Mouse (Mus musculus) intestine, postnatal 0 days (tissue): ENCODE data around the gene Ogdh. TPM values are rescaled to one million over a fixed set of nuclear protein-coding genes. Genes with fewer than 3 reads are reported as not detected.
"Not testable (repeated sequence)": the region's sequence is repeated elsewhere in the genome, so short reads cannot be mapped to it uniquely, and the experiment has no call there.

Experiments
- ATAC-seq: fragments of 200-750 bp; cut with Nextera tagmentation; 2 replicates; pipeline ENCODE4 v1.8.0; 2017; ENCODE audit warnings: mild to moderate bottlenecking, moderate TSS enrichment, moderate library complexity
- H3K27ac ChIP-seq: fragments of 300-500 bp; sonication (generic); 2 replicates; pipeline ENCODE4 v1.5.1; 2014; ENCODE audit warnings: mild to moderate bottlenecking, low read depth, low read length, moderate library complexity
- H3K27me3 ChIP-seq: fragments of 300-500 bp; sonication (generic); replicated peaks from 2 replicates; pipeline ENCODE4 v1.6.1; 2014; ENCODE audit warnings: low read length, mixed read lengths; ENCODE audit not compliant: control insufficient read depth, insufficient read depth
- H3K36me3 ChIP-seq: fragments of 300-500 bp; sonication (generic); 2 replicates; pipeline ENCODE4 v1.6.1; 2014; ENCODE audit warnings: mild to moderate bottlenecking, moderate library complexity; ENCODE audit not compliant: control insufficient read depth, insufficient read depth
- H3K4me1 ChIP-seq: fragments of 300-500 bp; sonication (generic); replicated peaks from 2 replicates; pipeline ENCODE4 v1.6.1; 2014; ENCODE audit warnings: antibody characterized with exemption, low read length, mixed read lengths; ENCODE audit not compliant: control insufficient read depth, insufficient read depth
- H3K4me2 ChIP-seq: fragments of 300-500 bp; sonication (generic); replicated peaks from 2 replicates; pipeline ENCODE4 v1.6.1; 2014; ENCODE audit warnings: low read depth, mild to moderate bottlenecking, moderate library complexity
- H3K4me3 ChIP-seq: fragments of 300-500 bp; sonication (generic); 2 replicates; pipeline ENCODE4 v1.5.1; 2014; ENCODE audit warnings: low read depth, low read length
- H3K9ac ChIP-seq: fragments of 300-500 bp; sonication (generic); 2 replicates; pipeline ENCODE4 v1.6.1; 2014; ENCODE audit warnings: mild to moderate bottlenecking, low read depth, low read length
- H3K9me3 ChIP-seq: fragments of 300-500 bp; sonication (generic); 2 replicates; pipeline ENCODE4 v1.6.1; 2016; ENCODE audit warnings: mixed run types; ENCODE audit not compliant: control insufficient read depth
- CTCF ChIP-seq: sonication (generic); IDR thresholded peaks from 2 replicates; pipeline ENCODE4 v1.5.1; 2016; ENCODE audit warnings: low read depth, mild to moderate bottlenecking, control low read depth, antibody characterized with exemption, moderate library complexity
- WGBS: fragments of 180-500 bp; shearing (Covaris S2); extraction: QIAGEN DNeasy Blood & Tissue Kit; methylation state at CpG from one replicate; pipeline ENCODE4 v1.1.7; 2014; 5-methylcytosine and 5-hydroxymethylcytosine counted together
- polyA plus RNA-seq: library from polyadenylated mRNA; unstranded; fragments of >200 nt; fragmentation: Nextera tagmentation; extraction: Ambion mirVana; gene quantifications from 2 replicates; pipeline ENCODE4 v1.2.1, GENCODE M21; 2015

Gene Ogdh
- 141 and 148 TPM in 2 replicates for polyA plus RNA-seq

DNA sequence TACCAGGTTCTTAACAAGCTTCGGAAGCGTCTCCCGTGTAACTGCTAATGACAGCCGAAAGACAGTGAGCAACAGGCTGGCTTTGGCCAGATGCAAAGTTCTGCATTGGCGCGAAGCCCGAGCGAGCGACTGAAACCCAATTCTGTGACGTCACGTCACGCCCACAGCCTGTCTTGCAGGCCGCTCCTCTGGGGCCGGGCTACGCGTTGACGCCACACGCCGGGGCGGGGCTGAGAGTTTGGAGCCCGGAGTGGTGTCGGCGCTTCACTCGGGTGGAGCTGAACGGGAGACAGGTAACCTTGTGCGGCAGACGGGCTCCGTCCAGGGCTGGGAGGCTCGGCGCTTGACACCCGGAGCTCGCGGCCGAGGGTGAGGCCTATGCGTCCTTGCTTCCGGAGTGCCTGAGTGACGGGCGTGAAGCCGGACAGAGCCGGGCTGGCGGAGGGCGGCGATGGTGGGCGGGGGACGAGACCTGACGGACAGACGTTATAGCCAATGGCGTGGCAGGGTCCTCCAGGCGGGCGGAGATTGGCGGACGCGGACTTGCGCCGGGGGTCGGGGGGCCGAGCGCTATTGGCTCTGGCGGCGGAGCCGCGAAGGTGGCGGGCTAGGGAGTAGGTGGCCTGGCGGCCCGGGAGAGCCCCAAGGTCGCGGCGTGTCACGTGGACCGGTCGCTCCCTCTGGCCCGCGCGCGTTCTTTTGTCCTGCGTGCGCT, at the start of gene Ogdh:
TSS of gene Ogdh (plus strand) at position 233 of the 715 bp plus-strand sequence.
- H3K27ac ChIP-seq: peak within 1 kb of the TSS; percentile 94
- peak within 1 kb of the TSS; percentile 65 for H3K4me3 ChIP-seq
- peak within 1 kb of the TSS; percentile 69 for H3K4me2 ChIP-seq
- peak within 1 kb of the TSS; percentile 89 for H3K9ac ChIP-seq
- H3K36me3 ChIP-seq: no peaks in the 10 kb centered on the region
- no peaks in the 10 kb centered on the region for H3K27me3 ChIP-seq
- H3K9me3 ChIP-seq: no peaks in the 10 kb centered on the region
- WGBS: under 1% methylated on average over 70 of the region's 77 CpGs
- H3K4me1 ChIP-seq: peaks cover 4% of the 10 kb centered on the region; the same call in 1 of the 2 replicates
- no peak for TF ChIP-seq CTCF
- peak; percentile 93 for ATAC-seq

DNA sequence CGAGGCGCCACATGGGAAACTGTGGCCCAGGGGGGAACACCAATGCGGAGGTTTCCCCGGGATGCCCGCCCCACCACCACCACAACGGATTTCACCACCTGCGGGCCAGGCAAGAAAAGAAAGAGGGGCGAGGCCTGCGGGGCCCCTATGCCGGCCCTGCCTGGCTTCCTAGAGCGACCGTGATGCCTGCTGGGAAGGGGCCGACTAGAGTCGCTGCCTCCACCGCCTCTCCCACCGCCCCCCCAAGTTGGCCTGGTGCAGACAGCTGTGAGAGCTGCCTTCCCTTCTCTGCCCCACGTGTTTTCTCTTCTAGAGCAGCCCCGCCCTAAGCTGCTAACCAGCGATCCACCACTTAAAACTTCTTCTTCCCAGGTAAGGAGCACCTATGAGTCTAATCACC, 46.7 kb upstream of the Ogdh start:
- ATAC-seq: no peak
- TF ChIP-seq CTCF: no peak
- 53% methylated on average over 19 of the region's 19 CpGs for WGBS

DNA sequence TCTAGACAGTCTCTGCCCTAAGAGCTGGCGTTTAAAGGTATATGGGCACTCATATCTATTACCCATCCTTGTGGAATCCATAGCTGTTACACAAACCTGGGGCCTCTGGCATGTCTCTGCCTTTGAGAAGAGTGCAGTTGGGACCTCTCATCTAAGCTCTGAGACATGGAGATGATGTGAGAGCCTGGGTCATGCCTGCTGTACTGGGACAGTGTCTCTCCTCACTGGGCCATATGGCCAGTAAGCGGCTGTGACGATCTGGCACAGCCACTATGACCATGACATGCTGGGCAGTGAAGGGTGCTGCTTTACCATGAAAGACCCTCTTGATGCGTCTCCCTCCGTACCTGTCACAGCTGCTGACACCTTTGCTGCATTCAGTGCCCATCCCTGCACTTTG, 39.2 kb upstream of the Ogdh start:
- H3K9me3 ChIP-seq: no peaks in the 10 kb centered on the region
- H3K27ac ChIP-seq: peak overlapping the region; percentile 42; the same call in 1 of the 2 replicates
- H3K9ac ChIP-seq: no peak overlapping the region
- H3K4me3 ChIP-seq: no peak overlapping the region
- no peak overlapping the region; the same call in 1 of the 2 replicates for H3K4me2 ChIP-seq
- H3K36me3 ChIP-seq: no peaks in the 10 kb centered on the region
- TF ChIP-seq CTCF: no peak
- no peaks in the 10 kb centered on the region for H3K27me3 ChIP-seq
- 0 out of 2 replicates have a peak, but pooled peaks cover 8% of the 10 kb centered on the region for H3K4me1 ChIP-seq
- no peak for ATAC-seq
- WGBS: 79% methylated on average over 5 of the region's 5 CpGs

More for the DNA sequence above, 46.7 kb upstream of the Ogdh start:
- Histone ChIP-seq H3K9me3 (no peaks in the 10 kb centered on the region), H3K9ac (no peak overlapping the region), H3K4me3 (no peak overlapping the region), H3K4me1 (no peaks in the 10 kb centered on the region), H3K4me2 (no peak overlapping the region), H3K27me3 (no peaks in the 10 kb centered on the region), H3K27ac (no peak overlapping the region), H3K36me3 (no peaks in the 10 kb centered on the region)

- H3K4me2 ChIP-seq: no peak overlapping the region; the same call in 1 of the 2 replicates
- 43% methylated on average over 4 of the region's 4 CpGs for WGBS
- H3K9me3 ChIP-seq: no peaks in the 10 kb centered on the region
- TF ChIP-seq CTCF: no peak
- H3K4me3 ChIP-seq: no peak overlapping the region
- H3K9ac ChIP-seq: no peak overlapping the region
- H3K27ac ChIP-seq: peak overlapping the region; percentile 42; the same call in 1 of the 2 replicates
- no peaks in the 10 kb centered on the region for H3K27me3 ChIP-seq
- H3K4me1 ChIP-seq: 0 out of 2 replicates have a peak, but pooled peaks cover 8% of the 10 kb centered on the region
- ATAC-seq: peak; percentile 59
- H3K36me3 ChIP-seq: no peaks in the 10 kb centered on the region; the same call in 1 of the 2 replicates
Measured at GRCm38 (mm10) chr11:6252824-6253223, 38.6 kb upstream of the Ogdh start.

GRCm38 (mm10) chr11:6254602-6255001, 36.8 kb upstream of the Ogdh start:
- H3K4me1 ChIP-seq, H3K9ac ChIP-seq, H3K4me3 ChIP-seq, H3K27ac ChIP-seq, H3K4me2 ChIP-seq, H3K9me3 ChIP-seq, H3K27me3 ChIP-seq: not testable (repeated sequence)
- WGBS: 50% methylated on average over 2 of the region's 2 CpGs
- H3K36me3 ChIP-seq: peaks cover 16% of the 10 kb centered on the region
- peak; percentile 69 for ATAC-seq

DNA sequence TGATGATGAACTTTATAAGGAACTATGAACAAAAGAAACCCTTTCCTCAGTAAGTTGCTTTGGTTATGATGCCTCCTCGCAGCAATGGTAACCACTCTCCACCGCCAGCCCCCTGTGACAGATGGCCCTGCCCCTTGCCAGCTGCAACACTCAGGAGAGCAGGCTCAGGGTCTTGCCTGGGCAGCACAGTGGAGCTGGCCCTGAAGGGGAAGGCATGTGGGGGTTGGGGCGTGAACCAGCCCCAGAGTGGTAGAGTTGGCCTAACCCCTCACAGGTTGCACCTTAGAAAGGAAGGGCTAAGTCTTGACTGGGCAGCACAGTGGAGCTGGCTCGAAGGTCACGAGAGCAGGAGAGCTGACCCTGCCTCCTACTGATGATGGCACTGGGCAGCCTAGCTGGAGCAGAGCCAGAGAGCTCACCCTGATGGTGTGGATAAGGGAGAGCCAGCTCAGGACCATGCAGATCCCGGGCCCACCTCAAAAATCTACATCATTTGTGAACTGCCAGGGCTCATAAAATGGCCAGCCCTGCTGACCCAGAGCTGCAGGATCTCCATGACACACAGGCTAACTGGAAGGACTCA, 34.9 kb upstream of the Ogdh start:
- H3K27ac ChIP-seq: no peak overlapping the region
- no peak overlapping the region for H3K4me2 ChIP-seq
- H3K36me3 ChIP-seq: peaks cover 36% of the 10 kb centered on the region
- H3K9me3 ChIP-seq: no peaks in the 10 kb centered on the region
- no peak overlapping the region for H3K4me3 ChIP-seq
- no peak for ATAC-seq
- H3K9ac ChIP-seq: no peak overlapping the region
- 63% methylated on average over 6 of the region's 6 CpGs for WGBS
- no peaks in the 10 kb centered on the region for H3K27me3 ChIP-seq
- no peak for TF ChIP-seq CTCF
- H3K4me1 ChIP-seq: 0 out of 2 replicates have a peak, but pooled peaks cover 7% of the 10 kb centered on the region
